Mouse (Mus musculus): ENCODE measurements around the gene Arhgap25.

GRCm38 (mm10) chr6:87504875-87505274 lies 28.2 kb downstream of the Arhgap25 start:
- TF ChIP-seq USF1 (IDR thresholded peaks at IDR 0.05; ENCODE audit: low read depth) (no peak), CTCF (IDR thresholded peaks at IDR 0.05; ENCODE audit: control insufficient read depth, insufficient read depth, insufficient read length) (no peak), MAX (IDR thresholded peaks at IDR 0.05) (no peak), MYOG (IDR thresholded peaks at IDR 0.05; ENCODE audit: control insufficient read depth, extremely low read depth, insufficient read length) (no peak), MYOD1 (IDR thresholded peaks at IDR 0.05; ENCODE audit: control insufficient read depth, insufficient read length, low read depth) (no peak), CEBPB (IDR thresholded peaks at IDR 0.05; ENCODE audit: low read depth) (no peak), FOSL1 (IDR thresholded peaks at IDR 0.05; ENCODE audit: insufficient read depth, low read length, poor library complexity, severe bottlenecking) (no peak)

Data from C2C12 (cell line).